Mouse (Mus musculus): ENCODE measurements around the gene Ostf1. TPM values are rescaled to one million over a fixed set of nuclear protein-coding genes. Genes with fewer than 3 reads are reported as not detected.

Ostf1 gene
- polyA plus RNA-seq, 1 experiment from 2014 or later: 94.1 TPM

DNA sequence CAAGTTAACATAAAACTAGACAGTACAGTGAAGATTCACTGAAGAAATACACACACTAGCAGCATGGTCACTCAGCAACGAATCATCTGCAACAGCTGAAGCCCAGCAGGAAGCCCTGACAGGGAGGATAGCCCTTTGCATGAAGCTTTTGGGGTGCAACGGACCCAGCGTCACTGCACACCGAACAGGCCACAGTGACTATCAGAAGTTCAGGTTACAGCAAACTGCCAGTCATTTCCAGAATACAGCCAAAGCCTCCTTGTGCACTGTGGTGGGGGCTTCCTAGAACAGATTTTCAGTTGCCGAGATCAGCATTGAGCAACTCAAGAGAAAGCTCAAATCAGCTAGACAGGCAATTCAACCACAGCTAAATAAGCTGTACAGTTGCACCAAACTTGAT is 54.3 kb downstream of the Ostf1 start:
- 83% methylated on average over 5 of the region's 5 CpGs for WGBS
- no peaks in the 10 kb centered on the region for H3K27me3 ChIP-seq (ENCODE audit: control insufficient read depth, insufficient read depth, low read length)
- H3K4me3 ChIP-seq (ENCODE audit: low read length): no peak overlapping the region
- H3K4me2 ChIP-seq (ENCODE audit: low read depth, low read length): no peak overlapping the region
- no peak overlapping the region for H3K9ac ChIP-seq (ENCODE audit: low read length)
- no peaks in the 10 kb centered on the region for H3K9me3 ChIP-seq (replicated peaks; ENCODE audit: control insufficient read depth, low read length)
- H3K4me1 ChIP-seq (ENCODE audit: control insufficient read depth, insufficient read depth, low read length): no peaks in the 10 kb centered on the region
- no peak for ATAC-seq (replicated peaks; ENCODE audit: extremely low read depth, insufficient read depth, low FRiP score)
- 0 out of 2 replicates have a peak, but pooled peaks cover 3% of the 10 kb centered on the region for H3K36me3 ChIP-seq (ENCODE audit: control insufficient read depth, insufficient read depth)
- no peak overlapping the region for H3K27ac ChIP-seq (ENCODE audit: low read length)

DNA sequence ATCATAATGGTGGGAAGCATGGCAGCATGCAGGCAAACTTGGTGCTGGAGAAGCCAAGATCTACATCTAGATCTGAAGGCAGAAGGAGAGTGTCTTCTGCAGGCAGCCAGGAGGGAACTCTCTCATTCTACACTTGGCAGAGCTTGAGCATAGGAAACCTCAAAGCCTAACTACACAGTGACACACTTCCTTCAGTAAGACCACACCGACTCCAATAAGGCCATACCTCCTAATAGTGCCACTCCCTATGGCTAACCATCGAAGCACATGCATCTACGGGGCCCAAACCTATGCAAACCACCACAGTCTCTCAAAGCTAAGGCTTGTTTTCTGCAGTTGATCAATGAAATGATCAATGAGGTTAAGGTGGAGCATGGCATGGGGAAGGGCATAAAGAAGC is 55.7 kb downstream of the Ostf1 start:
- Histone ChIP-seq H3K4me1 (ENCODE audit: control insufficient read depth, insufficient read depth, low read length) (no peaks in the 10 kb centered on the region), H3K9ac (ENCODE audit: low read length) (no peak overlapping the region), H3K27me3 (ENCODE audit: control insufficient read depth, insufficient read depth, low read length) (no peaks in the 10 kb centered on the region), H3K27ac (ENCODE audit: low read length) (no peak overlapping the region), H3K36me3 (ENCODE audit: control insufficient read depth, insufficient read depth) (no peaks in the 10 kb centered on the region), H3K4me2 (ENCODE audit: low read depth, low read length) (no peak overlapping the region), H3K4me3 (ENCODE audit: low read length) (no peak overlapping the region), H3K9me3 (replicated peaks; ENCODE audit: control insufficient read depth, low read length) (no peaks in the 10 kb centered on the region)
- 91% methylated on average over 3 of the region's 3 CpGs for WGBS
- no peak for ATAC-seq (replicated peaks; ENCODE audit: extremely low read depth, insufficient read depth, low FRiP score)

DNA sequence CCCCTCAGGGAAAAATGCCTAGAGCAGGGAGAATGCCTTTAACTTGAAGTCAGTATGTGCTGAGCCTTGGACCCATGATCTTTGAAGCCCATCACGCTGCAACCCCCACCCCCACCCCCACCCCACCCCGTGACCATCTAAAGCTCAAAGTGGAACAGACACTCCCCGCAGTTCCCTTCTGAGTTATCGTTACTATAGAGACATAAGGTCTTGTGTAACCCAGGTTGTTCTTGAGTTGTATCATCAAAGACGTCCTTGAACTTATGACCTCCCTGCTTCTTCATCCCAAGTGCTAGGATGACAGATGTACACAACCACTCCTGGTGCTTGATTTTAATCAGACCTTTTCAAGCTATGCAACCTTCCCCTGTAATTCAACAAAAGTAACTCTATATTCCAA is 57.7 kb downstream of the Ostf1 start:
- H3K9me3 ChIP-seq (replicated peaks; ENCODE audit: control insufficient read depth, low read length): no peaks in the 10 kb centered on the region
- no peaks in the 10 kb centered on the region for H3K36me3 ChIP-seq (ENCODE audit: control insufficient read depth, insufficient read depth)
- no peaks in the 10 kb centered on the region for H3K4me1 ChIP-seq (ENCODE audit: control insufficient read depth, insufficient read depth, low read length)
- no peak overlapping the region for H3K4me2 ChIP-seq (ENCODE audit: low read depth, low read length)
- ATAC-seq (replicated peaks; ENCODE audit: extremely low read depth, insufficient read depth, low FRiP score): no peak
- H3K4me3 ChIP-seq (ENCODE audit: low read length): no peak overlapping the region
- 59% methylated on average over 5 of the region's 5 CpGs for WGBS
- H3K27me3 ChIP-seq (ENCODE audit: control insufficient read depth, insufficient read depth, low read length): no peaks in the 10 kb centered on the region
- H3K27ac ChIP-seq (ENCODE audit: low read length): no peak overlapping the region
- no peak overlapping the region for H3K9ac ChIP-seq (ENCODE audit: low read length)

DNA sequence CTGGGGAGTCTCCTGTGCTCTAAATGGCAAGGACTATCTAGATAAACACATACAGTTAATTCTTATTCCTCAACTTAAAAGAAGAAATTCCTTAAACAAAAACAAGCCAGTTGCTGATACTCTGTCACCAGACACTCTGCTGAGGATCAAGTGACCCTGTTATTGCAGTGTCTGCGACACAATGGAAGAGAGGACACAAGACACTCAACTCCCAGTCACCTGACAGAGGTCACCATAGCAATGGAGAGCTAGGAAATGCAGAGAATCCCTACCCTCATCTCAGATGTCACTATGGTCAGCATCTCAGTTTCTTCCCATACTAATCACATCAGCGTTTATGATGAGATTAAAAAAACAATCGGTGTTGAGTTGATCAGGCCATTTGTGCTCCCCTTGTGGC is 58.2 kb downstream of the Ostf1 start:
- Histone ChIP-seq H3K27ac (ENCODE audit: low read length) (no peak overlapping the region), H3K9ac (ENCODE audit: low read length) (no peak overlapping the region), H3K36me3 (ENCODE audit: control insufficient read depth, insufficient read depth) (no peaks in the 10 kb centered on the region), H3K4me1 (ENCODE audit: control insufficient read depth, insufficient read depth, low read length) (no peaks in the 10 kb centered on the region), H3K4me2 (ENCODE audit: low read depth, low read length) (no peak overlapping the region), H3K27me3 (ENCODE audit: control insufficient read depth, insufficient read depth, low read length) (no peaks in the 10 kb centered on the region), H3K9me3 (replicated peaks; ENCODE audit: control insufficient read depth, low read length) (no peaks in the 10 kb centered on the region), H3K4me3 (ENCODE audit: low read length) (no peak overlapping the region)
- WGBS: 67% methylated on average over 3 of the region's 3 CpGs
- no peak for ATAC-seq (replicated peaks; ENCODE audit: extremely low read depth, insufficient read depth, low FRiP score)

DNA sequence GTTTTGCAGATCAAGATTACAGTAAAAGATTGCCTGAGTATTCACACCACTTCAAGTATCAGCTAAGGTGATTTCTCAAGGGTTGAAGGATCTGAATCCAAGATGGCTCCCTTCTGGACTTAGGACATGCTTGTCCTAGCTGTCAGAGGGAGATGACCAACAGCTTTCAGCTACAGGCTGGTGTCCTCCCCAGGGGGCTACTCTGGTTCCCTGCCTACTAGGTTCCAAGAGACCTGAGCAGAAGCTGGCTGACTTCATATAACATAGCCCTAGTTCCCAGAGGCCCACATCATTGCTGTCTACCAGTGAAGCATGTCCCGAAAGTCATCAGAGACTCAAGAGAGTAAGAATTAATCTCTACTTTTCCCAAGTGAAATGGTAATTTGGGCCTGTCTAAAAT is 62.1 kb downstream of the Ostf1 start:
- Histone ChIP-seq H3K9me3 (replicated peaks; ENCODE audit: control insufficient read depth, low read length) (no peaks in the 10 kb centered on the region), H3K27ac (ENCODE audit: low read length) (no peak overlapping the region), H3K4me2 (ENCODE audit: low read depth, low read length) (no peak overlapping the region), H3K9ac (ENCODE audit: low read length) (no peak overlapping the region), H3K36me3 (ENCODE audit: control insufficient read depth, insufficient read depth) (no peaks in the 10 kb centered on the region), H3K27me3 (ENCODE audit: control insufficient read depth, insufficient read depth, low read length) (no peaks in the 10 kb centered on the region), H3K4me3 (ENCODE audit: low read length) (no peak overlapping the region), H3K4me1 (ENCODE audit: control insufficient read depth, insufficient read depth, low read length) (no peaks in the 10 kb centered on the region)
- no peak for ATAC-seq (replicated peaks; ENCODE audit: extremely low read depth, insufficient read depth, low FRiP score)
- WGBS: 91% methylated on average over 1 of the region's 1 CpGs

DNA sequence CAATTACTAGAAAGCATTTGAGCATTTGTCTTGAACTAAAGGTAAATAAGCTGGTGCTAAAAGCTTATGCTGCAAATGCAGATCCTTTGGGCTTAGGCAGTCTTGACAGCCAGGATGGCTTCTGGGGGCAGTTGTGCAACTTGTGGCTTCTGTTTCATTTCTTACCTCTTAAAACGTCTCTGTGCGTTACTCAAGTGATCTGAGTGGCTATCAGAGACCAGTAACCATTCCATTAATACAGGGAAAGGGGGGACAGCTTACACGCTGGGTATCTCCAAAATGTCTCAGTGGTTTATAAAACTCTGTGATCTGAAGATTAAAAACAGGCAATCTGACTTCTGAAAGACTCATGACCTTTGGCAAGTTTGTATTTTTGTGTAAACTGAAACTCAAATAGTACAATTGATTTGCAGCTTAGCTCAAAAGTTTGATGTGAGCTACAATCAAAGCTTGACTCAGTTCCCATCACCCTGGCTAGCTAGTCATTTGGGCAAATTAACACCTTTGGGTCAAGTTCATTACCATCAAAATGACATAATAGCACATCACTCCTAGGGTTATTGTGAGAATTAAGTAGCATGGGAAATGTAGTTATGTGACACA is 62.7 kb downstream of the Ostf1 start:
- no peaks in the 10 kb centered on the region for H3K4me1 ChIP-seq (ENCODE audit: control insufficient read depth, insufficient read depth, low read length)
- H3K36me3 ChIP-seq (ENCODE audit: control insufficient read depth, insufficient read depth): no peaks in the 10 kb centered on the region
- 70% methylated on average over 3 of the region's 3 CpGs for WGBS
- H3K9ac ChIP-seq (ENCODE audit: low read length): no peak overlapping the region
- ATAC-seq (replicated peaks; ENCODE audit: extremely low read depth, insufficient read depth, low FRiP score): no peak
- H3K27me3 ChIP-seq (ENCODE audit: control insufficient read depth, insufficient read depth, low read length): no peaks in the 10 kb centered on the region
- no peaks in the 10 kb centered on the region for H3K9me3 ChIP-seq (replicated peaks; ENCODE audit: control insufficient read depth, low read length)
- H3K4me3 ChIP-seq (ENCODE audit: low read length): no peak overlapping the region
- no peak overlapping the region for H3K4me2 ChIP-seq (ENCODE audit: low read depth, low read length)
- no peak overlapping the region for H3K27ac ChIP-seq (ENCODE audit: low read length)

DNA sequence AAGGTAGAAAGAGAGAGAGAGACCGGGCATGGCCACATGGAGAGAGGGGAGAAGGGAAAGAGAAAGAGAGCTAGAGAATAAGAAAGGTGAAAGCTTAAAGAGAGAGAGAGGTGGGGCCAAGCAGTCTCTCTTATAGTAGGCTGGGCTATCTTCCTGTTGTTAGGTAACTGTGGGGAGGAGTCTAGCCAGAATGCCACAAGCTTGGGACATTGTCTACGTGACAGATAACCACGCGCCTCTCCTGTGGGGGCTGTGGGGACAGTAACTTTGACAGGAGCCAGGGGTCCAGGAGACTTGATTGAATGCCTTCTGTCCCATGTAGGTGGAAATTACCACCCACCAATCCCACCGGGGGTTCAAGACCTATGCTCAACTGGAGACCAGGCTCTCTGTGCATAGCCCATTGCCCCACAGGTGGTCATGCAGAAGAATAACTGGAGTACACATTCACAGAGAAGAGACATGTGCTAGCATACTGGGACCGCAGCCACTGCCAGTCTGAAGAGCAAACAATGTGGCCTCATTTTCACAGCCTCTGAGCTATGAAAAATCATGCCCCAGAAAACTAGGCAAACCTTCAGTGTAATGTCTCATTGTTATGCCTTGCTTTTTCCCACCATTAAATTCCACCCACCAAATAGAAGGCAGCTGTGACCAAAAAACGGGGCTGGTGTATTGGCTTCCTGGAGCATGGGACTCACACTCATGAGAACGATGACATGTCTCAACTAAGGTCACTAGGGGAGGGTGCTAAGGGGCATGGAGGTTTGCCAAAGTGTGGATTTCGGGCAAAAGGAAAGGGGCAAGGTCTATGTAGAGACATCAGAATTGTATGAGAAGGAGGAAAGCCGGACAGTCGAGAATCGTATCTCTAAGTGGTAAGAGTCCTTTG is 63.4 kb downstream of the Ostf1 start:
- no peak for ATAC-seq (replicated peaks; ENCODE audit: extremely low read depth, insufficient read depth, low FRiP score)
- Histone ChIP-seq H3K9me3 (replicated peaks; ENCODE audit: control insufficient read depth, low read length) (no peaks in the 10 kb centered on the region), H3K36me3 (ENCODE audit: control insufficient read depth, insufficient read depth) (no peaks in the 10 kb centered on the region), H3K27me3 (ENCODE audit: control insufficient read depth, insufficient read depth, low read length) (no peaks in the 10 kb centered on the region), H3K9ac (ENCODE audit: low read length) (no peak overlapping the region), H3K4me1 (ENCODE audit: control insufficient read depth, insufficient read depth, low read length) (no peaks in the 10 kb centered on the region), H3K4me3 (ENCODE audit: low read length) (no peak overlapping the region), H3K4me2 (ENCODE audit: low read depth, low read length) (no peak overlapping the region), H3K27ac (ENCODE audit: low read length) (no peak overlapping the region)
- WGBS: 83% methylated on average over 12 of the region's 12 CpGs

GRCm38 (mm10) chr19:18567501-18567900 is 64.1 kb downstream of the Ostf1 start:
- Histone ChIP-seq H3K36me3 (ENCODE audit: control insufficient read depth, insufficient read depth) (no peaks in the 10 kb centered on the region), H3K27me3 (ENCODE audit: control insufficient read depth, insufficient read depth, low read length) (no peaks in the 10 kb centered on the region), H3K27ac (ENCODE audit: low read length) (no peak overlapping the region), H3K9ac (ENCODE audit: low read length) (no peak overlapping the region), H3K4me3 (ENCODE audit: low read length) (no peak overlapping the region), H3K9me3 (replicated peaks; ENCODE audit: control insufficient read depth, low read length) (no peaks in the 10 kb centered on the region), H3K4me1 (ENCODE audit: control insufficient read depth, insufficient read depth, low read length) (no peaks in the 10 kb centered on the region), H3K4me2 (ENCODE audit: low read depth, low read length) (no peak overlapping the region)
- ATAC-seq (replicated peaks; ENCODE audit: extremely low read depth, insufficient read depth, low FRiP score): no peak
- 88% methylated on average over 11 of the region's 11 CpGs for WGBS

GRCm38 (mm10) chr19:18557708-18558107 is 73.9 kb downstream of the Ostf1 start:
- no peak overlapping the region for H3K4me2 ChIP-seq (ENCODE audit: low read depth, low read length)
- H3K27me3 ChIP-seq (ENCODE audit: control insufficient read depth, insufficient read depth, low read length): no peaks in the 10 kb centered on the region
- no peak overlapping the region for H3K4me3 ChIP-seq (ENCODE audit: low read length)
- 66% methylated on average over 1 of the region's 1 CpGs for WGBS
- H3K36me3 ChIP-seq (ENCODE audit: control insufficient read depth, insufficient read depth): no peaks in the 10 kb centered on the region
- H3K4me1 ChIP-seq (ENCODE audit: control insufficient read depth, insufficient read depth, low read length): no peaks in the 10 kb centered on the region
- H3K9ac ChIP-seq (ENCODE audit: low read length): no peak overlapping the region
- H3K27ac ChIP-seq (ENCODE audit: low read length): no peak overlapping the region
- ATAC-seq (replicated peaks; ENCODE audit: extremely low read depth, insufficient read depth, low FRiP score): no peak
- no peaks in the 10 kb centered on the region for H3K9me3 ChIP-seq (replicated peaks; ENCODE audit: control insufficient read depth, low read length)

Data from heart, embryonic 16.5 days (tissue).